Mouse (Mus musculus) left cerebral cortex, postnatal 14 days (tissue): ENCODE measurements around the gene Rgl2. TPM values are rescaled to one million over a fixed set of nuclear protein-coding genes. Genes with fewer than 3 reads are reported as not detected.
"Not testable (repeated sequence)": the region's sequence is repeated elsewhere in the genome, so short reads cannot be mapped to it uniquely, and the experiment has no call there.

ENCODE experiments used
- DNase-seq, 2 experiments: peaks; one replicate each; pipeline ENCODE4 v3.0.0; 2021 to 2022; ENCODE audit warnings: low spot score in 2 of 2, mixed read lengths in 1 of 2
- intact Hi-C: fragments of 180-260 bp; cut with DNase I; formaldehyde crosslinking; loops from one replicate; pipeline ENCODE4 v1.15.1; 2025
- total RNA-seq, 2 experiments: library from RNA; stranded (reverse); gene quantifications; 2 replicates each; pipeline ENCODE4 v1.2.3; 2021

The Rgl2 gene
- total RNA-seq, 2 experiments from 2014 or later = 65.1 to 68.3 TPM

DNA sequence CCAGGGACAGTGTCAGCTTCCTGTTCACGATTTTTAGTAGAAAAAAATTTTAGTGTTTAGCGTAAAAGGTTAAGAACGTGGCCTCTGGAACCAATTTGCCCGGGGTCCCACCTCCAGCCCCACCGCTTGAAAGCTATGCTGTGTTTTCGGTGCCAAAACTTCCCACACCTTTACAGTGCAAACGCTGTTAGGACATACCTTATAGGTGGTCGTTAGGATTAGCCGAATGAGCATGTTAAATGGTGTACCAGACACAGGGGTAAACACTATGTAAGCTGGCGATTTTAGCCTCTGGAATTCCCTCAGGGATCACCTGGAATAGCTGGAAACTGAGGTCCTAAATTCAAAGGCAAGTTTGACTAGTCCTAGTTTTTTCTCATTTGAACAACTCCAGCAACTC lies 27.0 kb downstream of the Rgl2 start:
- no peak for DNase-seq
- intact Hi-C loops = loop anchor here (5.0 kb wide), 1 partner anchor 66 kb away; the partner anchor contains the start of gene Ring1

DNA sequence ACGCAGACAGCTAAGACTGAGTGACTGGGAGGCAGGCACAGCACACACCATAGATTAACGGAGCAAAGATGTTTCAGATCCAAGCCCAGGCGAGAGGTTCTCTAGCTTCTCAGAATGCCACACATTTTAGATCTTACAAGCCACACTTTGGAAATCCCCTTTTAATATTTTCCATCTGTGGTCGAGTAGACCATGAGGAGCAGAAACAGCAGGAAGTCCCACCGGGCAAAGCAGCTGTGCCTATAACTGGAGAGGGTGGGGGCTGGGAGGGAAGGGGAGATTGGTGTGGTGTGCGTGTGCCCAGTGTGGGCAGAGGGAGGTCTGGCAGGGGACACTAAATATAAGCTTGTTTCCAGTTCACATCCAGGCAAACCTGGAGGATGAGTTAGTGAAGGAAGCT lies 28.1 kb downstream of the Rgl2 start:
- intact Hi-C loops = loop anchor here (5.0 kb wide), 1 partner anchor 65 kb away; the partner anchor contains the start of gene Ring1
- no peak for DNase-seq

- intact Hi-C loops = loop anchor here (5.0 kb wide), 1 partner anchor 64 kb away; the partner anchor contains the start of gene Ring1
- peak in 1 of 2 experiments; percentile 2 for DNase-seq
Observed at GRCm38 (mm10) chr17:33958451-33958850, 29.1 kb downstream of the Rgl2 start.

DNA sequence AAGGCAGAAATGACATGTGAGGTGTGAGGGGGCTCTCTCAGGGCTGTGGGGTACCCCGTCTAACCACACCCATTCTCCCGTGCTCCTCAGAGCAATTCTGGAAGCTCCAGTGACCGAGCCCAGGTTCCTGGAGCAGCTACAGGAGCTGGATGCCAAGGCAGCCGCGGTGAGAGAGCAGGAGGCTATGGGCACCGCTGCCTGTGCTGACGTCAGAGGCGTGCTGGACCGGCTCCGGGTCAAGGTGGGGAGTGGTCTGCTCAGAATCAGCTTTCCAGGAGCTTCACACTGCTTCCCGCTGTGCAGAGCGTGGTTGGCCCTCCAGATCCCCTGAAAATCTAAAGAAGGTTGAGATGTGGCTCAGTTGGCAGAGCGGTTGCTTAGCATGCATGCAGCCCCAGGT lies 29.8 kb downstream of the Rgl2 start:
- peak in 1 of 2 experiments; percentile 12 for DNase-seq
- intact Hi-C loops = loop anchor here (5.0 kb wide), 1 partner anchor 63 kb away; the partner anchor contains the start of gene Ring1

DNA sequence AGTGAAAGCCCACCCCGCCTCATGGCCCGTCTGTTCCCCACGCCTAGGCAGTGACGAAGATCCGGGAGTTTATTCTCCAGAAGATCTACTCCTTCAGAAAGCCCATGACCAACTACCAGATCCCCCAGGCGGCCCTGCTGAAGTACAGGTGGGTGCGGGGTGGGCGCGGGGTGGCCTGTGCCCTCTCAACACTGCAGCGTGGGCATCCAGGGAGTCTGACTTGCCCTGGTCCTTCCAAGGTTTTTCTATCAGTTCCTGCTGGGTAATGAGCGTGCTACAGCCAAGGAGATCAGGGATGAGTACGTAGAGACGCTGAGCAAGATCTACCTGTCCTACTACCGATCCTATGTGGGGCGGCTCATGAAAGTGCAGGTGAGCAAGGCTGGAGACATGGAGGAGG lies 30.6 kb downstream of the Rgl2 start:
- intact Hi-C loops = loop anchor here (2.0 to 5.0 kb wide), 2 partner anchors 62 to 1319 kb away; partner anchors contain the start of gene Ring1
- DNase-seq = no peak

GRCm38 (mm10) chr17:33962876-33963275 lies 33.5 kb downstream of the Rgl2 start:
- intact Hi-C loops = no loop called here
- peak in 1 of 2 experiments; percentile 2 for DNase-seq

DNA sequence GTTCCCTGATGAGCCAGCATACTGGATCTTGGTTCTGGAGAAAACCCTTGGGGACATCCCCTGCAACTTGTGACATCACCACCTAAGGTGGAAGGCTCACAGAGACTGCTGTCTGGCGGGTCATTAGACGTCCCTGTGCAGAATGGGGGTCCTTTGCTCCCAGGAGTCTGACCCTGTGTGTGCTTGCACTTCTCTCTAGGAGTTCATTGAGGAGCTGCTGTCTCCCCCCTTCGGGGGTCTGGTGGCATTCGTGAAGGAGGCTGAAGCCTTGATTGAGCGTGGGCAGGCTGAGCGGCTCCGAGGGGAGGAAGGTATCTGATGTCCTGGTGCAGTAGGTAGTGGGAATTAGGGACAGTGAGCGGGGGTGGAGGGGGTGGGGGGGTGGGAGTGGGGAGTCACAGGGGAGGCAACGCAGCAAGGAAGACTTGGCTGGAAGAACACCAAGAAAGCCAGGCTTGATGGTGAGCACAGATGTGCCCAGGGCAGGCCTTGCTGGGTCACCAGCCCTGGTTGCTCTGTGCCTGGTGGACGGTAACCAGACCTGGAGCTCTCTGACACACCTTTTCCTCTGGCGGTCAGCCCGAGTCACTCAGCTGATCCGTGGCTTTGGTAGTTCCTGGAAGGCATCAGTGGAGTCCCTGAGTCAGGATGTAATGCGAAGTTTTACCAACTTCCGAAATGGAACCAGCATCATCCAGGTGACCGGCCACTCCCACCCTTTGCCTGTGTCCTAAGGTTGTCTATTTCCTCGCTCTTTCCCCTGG lies 35.9 kb downstream of the Rgl2 start:
- DNase-seq = peak in 1 of 2 experiments; percentile 3
- intact Hi-C loops = no loop called here

DNA sequence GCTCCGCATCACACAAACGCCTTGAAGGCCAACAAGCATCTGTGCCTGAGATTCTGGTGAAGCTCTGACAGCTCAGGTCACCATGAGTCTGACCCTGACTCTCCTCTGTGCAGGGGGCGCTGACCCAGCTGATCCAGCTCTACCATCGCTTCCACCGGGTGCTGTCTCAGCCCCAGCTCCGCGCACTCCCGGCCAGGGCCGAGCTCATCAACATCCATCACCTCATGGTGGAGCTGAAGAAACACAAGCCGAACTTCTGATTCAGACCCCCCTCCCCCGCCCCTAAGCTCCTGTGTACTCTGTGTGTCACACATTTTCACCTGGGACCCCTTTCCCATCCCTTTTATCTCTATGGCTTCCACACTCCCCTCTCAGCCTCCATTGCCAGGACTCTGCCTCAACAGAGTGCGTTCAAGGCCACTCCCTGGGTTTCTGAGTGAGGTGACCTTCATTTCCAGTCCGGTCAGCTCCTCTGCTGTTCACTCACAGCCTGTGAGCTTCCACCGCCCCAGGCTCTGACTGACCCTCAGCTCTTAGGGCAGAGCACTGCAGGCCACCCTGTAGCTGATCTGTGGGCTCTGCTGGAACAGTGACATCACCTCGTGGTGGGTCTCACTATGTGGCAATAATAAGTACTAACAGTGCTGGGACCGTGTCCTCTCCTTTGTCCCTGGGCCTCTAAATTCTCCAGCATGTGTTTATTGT lies 36.7 kb downstream of the Rgl2 start:
- intact Hi-C loops = loop anchor here (1.0 kb wide), 1 partner anchor 1336 kb away; no protein-coding TSS in a partner anchor
- DNase-seq = peak in 1 of 2 experiments; percentile 3

- intact Hi-C loops = no loop called here
- DNase-seq = peak; percentile 77 to 85
Observed at GRCm38 (mm10) chr17:33968489-33968888, 39.1 kb downstream of the Rgl2 start.

DNA sequence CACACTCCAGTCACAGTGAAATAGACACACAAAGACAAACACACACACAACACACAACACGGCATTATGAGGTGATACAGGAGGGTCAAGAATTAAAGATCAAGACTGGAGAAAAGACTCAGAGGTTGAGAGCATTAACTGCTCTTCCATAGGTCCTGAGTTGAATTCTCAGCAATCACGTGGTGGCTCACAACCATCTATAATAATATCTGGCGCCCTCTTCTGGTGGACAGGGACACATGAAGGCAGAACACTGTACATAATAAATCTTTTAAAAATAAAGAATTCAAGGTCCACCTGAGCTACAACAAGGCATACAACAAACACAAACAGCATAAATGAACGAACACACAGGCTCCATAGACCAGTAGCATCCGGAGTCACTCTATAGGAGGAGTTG lies 39.6 kb downstream of the Rgl2 start:
- intact Hi-C loops = no loop called here
- DNase-seq = no peak

- DNase-seq = no peak
- intact Hi-C loops = no loop called here
Observed at GRCm38 (mm10) chr17:33969394-33969793, 40.1 kb downstream of the Rgl2 start.

- intact Hi-C loops = loop anchor here (2.0 kb wide), 1 partner anchor 1298 kb away; no protein-coding TSS in a partner anchor
- DNase-seq = no peak
Observed at GRCm38 (mm10) chr17:33972691-33973090, 43.3 kb downstream of the Rgl2 start.

- DNase-seq = no peak
- intact Hi-C loops = loop anchor here (2.0 kb wide), 1 partner anchor 1297 kb away; no protein-coding TSS in a partner anchor
Observed at GRCm38 (mm10) chr17:33973572-33973971, 44.2 kb downstream of the Rgl2 start.

- intact Hi-C loops = no loop called here
- no peak for DNase-seq
Observed at GRCm38 (mm10) chr17:33977861-33978557, 48.7 kb downstream of the Rgl2 start.

GRCm38 (mm10) chr17:33978631-33979031 lies 49.3 kb downstream of the Rgl2 start:
- peak in 1 of 2 experiments; percentile 65 for DNase-seq
- intact Hi-C loops = no loop called here

GRCm38 (mm10) chr17:33979512-33980050 lies 50.2 kb downstream of the Rgl2 start:
- intact Hi-C loops = no loop called here
- DNase-seq = no peak

DNA sequence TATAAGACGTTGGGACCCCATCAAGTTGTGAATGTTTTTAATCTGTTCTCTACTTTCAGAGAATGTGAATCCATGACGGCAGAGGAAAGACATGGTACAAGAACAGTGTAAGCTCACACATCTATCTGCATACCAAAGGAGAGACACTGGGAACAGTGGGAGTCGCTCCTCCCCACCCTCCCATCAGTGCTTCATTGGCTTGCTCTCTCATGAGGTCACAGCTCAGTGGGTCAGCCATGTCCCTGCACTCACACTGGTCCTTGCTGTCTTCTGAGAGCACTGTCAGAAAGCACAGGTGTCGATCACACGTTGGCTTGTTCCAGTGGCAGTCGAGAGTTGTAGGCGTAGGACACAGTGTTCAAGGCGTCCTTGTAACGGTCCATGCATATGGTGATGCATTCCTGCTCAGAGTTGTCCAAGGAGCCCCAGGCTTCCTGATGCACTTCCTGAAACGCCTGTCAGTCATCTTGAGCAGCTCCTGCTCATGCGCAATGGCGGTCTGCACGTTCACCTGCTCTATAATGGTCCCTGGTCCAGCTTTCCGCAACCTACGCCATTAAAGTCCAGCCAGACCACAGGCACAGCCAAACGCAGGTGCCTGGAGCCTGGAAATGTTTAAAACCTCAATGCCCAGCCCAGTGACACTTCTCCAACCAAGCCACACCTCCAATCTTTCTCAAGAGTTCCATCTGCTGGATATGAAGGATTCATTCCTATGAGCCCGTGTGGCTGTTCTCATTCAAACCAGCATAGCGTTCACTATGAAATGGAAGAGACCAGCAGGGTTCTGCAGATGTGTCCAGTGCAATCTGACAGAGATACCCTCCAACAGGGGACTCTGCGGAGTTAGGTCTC lies 51.1 kb downstream of the Rgl2 start:
- intact Hi-C loops = no loop called here

GRCm38 (mm10) chr17:33981192-33981909 lies 52.0 kb downstream of the Rgl2 start:
- intact Hi-C loops = not testable (repeated sequence)
- DNase-seq = peak; percentile 90 to 97

More for the DNA sequence above, 51.1 kb downstream of the Rgl2 start:
- DNase-seq = no peak
